In the genomic region with DNA sequence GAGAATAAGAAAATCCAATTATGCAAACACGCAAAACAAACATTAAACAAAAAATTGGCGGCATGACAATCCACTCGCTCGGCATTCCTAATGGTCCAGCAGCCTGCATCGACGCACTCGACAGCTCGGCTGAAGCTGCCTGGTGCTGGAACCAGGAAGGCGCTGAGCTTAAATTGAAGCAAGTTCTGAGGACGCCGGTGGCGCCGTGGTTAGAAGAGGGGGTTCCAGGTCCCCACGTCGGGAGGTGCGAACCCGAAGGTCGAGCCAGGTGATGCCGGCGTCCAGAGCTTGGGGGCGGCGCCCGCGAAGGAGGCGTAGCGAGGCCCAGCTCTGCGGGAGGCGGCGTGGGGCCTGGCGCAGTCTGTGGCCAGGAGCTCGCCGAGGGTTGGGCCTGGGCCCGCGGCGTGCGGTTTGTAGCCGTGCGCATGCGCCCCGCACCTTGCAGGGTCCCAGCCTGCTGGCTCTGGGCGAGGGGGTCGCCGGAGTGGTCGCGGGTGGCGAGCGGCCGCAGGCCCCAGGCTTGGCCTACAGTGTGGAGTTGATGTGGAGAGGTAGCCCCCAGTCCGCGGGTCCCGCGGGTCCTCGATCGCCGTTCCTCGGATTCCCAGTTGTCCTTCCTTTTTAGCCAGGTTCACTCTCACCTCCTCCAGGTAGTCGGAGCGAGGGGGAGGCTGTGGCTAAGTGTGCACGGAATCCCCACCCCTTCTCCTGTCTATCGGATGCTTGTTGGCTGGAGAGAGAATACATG, we compare ENCODE assay signal across 8 mouse cellular contexts. TPM values are rescaled to one million over a fixed set of nuclear protein-coding genes. Genes with fewer than 3 reads are reported as not detected.
A peak's percentile ranks its signal among the peaks of the same experiment; 100 is the strongest.
DNase-seq lines count a peak whose midpoint lies in the region; ATAC-seq lines count a peak whose summit lies in the region.

No protein-coding gene starts in this region.

- no peaks in the 10 kb centered on the region for H3K36me3 ChIP-seq in hindbrain, embryonic 14.5 days (replicated peaks; ENCODE audit: control insufficient read depth, insufficient read depth)

- WGBS in hindbrain, embryonic 14.5 days, result under 1% methylated on average over 56 of the region's 60 CpGs

- peaks cover 33% of the 10 kb centered on the region for H3K27me3 ChIP-seq in hindbrain, embryonic 14.5 days (ENCODE audit: control insufficient read depth, insufficient read depth, low read length)

- peak; percentile 96 for ATAC-seq in hindbrain, embryonic 14.5 days (ENCODE audit: low FRiP score)

- H3K9me3 ChIP-seq in hindbrain, embryonic 14.5 days (ENCODE audit: control insufficient read depth, low read length), result no peaks in the 10 kb centered on the region

- H3K9ac ChIP-seq in hindbrain, embryonic 14.5 days, result peak overlapping the region; percentile 86

- peak overlapping the region; percentile 86 for H3K4me3 ChIP-seq in hindbrain, embryonic 14.5 days (replicated peaks; ENCODE audit: low read length)

- DNase-seq in T-cell, adult 2 months (ENCODE audit: low spot score), result peak; percentile 75
- peak; percentile 82 for DNase-seq in cerebellum, postnatal 25 days
- peak; percentile 63 to 67 for DNase-seq in frontal cortex, postnatal 25 days (ENCODE audit: low spot score in 2 of 2)
- DNase-seq in hindbrain, embryonic 14.5 days (ENCODE audit: low spot score), result peak; percentile 83
- peak; percentile 76 to 82 for DNase-seq in layer of hippocampus, postnatal 36 days
- peak; percentile 69 for DNase-seq in lung, postnatal 25 days (ENCODE audit: low spot score)
- DNase-seq in retina, embryonic 14.5 days (ENCODE audit: low spot score), result peak; percentile 84
- peak; percentile 68 for DNase-seq in urinary bladder, adult 2 months (ENCODE audit: low spot score)

- peak overlapping the region; percentile 68; the same call in 1 of the 2 replicates for H3K27ac ChIP-seq in hindbrain, embryonic 14.5 days

- peak overlapping the region; percentile 83 for H3K4me2 ChIP-seq in hindbrain, embryonic 14.5 days (replicated peaks)

- peaks cover 15% of the 10 kb centered on the region; the same call in 1 of the 2 replicates for H3K4me1 ChIP-seq in hindbrain, embryonic 14.5 days (replicated peaks; ENCODE audit: control insufficient read depth, insufficient read depth, low read length)

RNA-seq across cellular contexts. Expression of a gene that starts 4.1 kb away (rescaled TPM):
- polyA plus RNA-seq in hindbrain, embryonic 14.5 days (2014; fragmentation: Nextera tagmentation; extraction: Ambion mirVana), result 26.3 and 27.5 TPM in 2 replicates
- under 1 TPM; 0.40 to 0.90 TPM for total RNA-seq in layer of hippocampus, postnatal 36 days (2021)
- 0.15 TPM in 1 of 2 replicates, not detected in the other for polyA plus RNA-seq in urinary bladder, adult 2 months (2012; rRNA removed)

RNA-seq across cellular contexts. Expression of a gene that starts 4.5 kb away (rescaled TPM):
- 32.7 and 34.8 TPM in 2 replicates for polyA plus RNA-seq in hindbrain, embryonic 14.5 days (2014; fragmentation: Nextera tagmentation; extraction: Ambion mirVana)
- 10 to 100 TPM; 33.9 to 34.0 TPM for total RNA-seq in layer of hippocampus, postnatal 36 days (2021)
- 8.0 and 13.2 TPM in 2 replicates for polyA plus RNA-seq in urinary bladder, adult 2 months (2012; rRNA removed)

Comparison
In these comparisons a context has a peak if more than half of its experiments do, and no peak if none do; other contexts are left out.
1. Peak in every context shown above with its lines: DNase-seq, ATAC-seq, H3K4me3 ChIP-seq and H3K27ac ChIP-seq.
2. RNA of a gene that starts 4.1 kb away (polyA plus RNA-seq): 26.3 to 27.5 TPM in hindbrain, embryonic 14.5 days; 0.15 TPM in urinary bladder, adult 2 months; every median in the first group is over 10 times any median in the second.